Mouse (Mus musculus) mature B cell (primary cell): ENCODE measurements around the gene Wnt1.

Experiments
- in situ Hi-C: fragments of 300-500 bp; cut with MboI; formaldehyde crosslinking; loops from 2 replicates; pipeline ENCODE4 v1.14.3; 2019

The Wnt1 gene

GRCm38 (mm10) chr15:98777762-98778161, 11.9 kb upstream of the Wnt1 start, which contains the start of gene Wnt10b:
Wnt10b (minus strand) TSS chr15:98778150.
- in situ Hi-C loops, result no loop called here

GRCm38 (mm10) chr15:98778191-98778770, 11.4 kb upstream of the Wnt1 start:
- in situ Hi-C loops, result no loop called here

DNA sequence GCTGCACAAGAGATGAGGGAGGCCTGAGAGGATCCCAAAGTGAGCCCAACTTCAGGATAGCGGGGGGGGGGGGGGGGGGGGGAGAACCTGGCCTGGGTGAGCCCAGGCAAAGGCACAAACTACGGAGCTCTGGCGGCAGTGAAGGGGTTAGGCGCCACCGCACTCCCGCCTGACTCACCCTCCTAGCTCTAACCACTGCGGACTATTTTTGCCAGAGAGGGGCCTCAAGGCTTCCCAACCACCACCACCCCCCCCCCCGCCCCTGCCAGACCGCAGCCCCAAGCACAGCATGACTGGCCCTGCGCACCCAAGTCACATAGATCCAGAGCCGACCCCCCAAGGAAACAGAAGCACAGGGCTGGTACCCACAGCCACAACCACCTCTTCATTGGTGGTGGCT, 10.9 kb upstream of the Wnt1 start:
- in situ Hi-C loops, result no loop called here

GRCm38 (mm10) chr15:98780075-98780474, 9.6 kb upstream of the Wnt1 start:
- in situ Hi-C loops, result no loop called here

DNA sequence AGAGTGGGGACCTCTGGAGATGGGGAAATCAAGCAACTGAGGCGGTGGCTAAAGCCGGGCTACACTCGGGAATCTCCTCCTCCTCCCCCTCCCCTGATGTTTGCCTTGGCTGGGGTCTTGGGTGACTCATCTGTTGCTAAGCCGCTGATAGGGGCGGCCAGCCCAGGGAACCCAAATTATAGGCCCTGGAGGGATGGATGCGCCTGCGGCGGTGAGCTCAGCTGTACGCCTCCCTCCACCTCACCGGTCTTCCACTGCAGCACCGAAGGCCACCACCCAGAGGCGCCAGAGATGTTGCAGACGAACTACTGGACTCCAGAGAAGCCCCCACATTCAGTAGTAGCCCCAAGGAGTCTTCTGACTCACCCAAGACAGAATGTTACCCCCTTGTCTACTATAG, 9.1 kb upstream of the Wnt1 start:
- in situ Hi-C loops, result no loop called here

GRCm38 (mm10) chr15:98781166-98781565, 8.5 kb upstream of the Wnt1 start:
- in situ Hi-C loops, result no loop called here

GRCm38 (mm10) chr15:98785744-98786143, 3.9 kb upstream of the Wnt1 start:
- in situ Hi-C loops, result no loop called here

GRCm38 (mm10) chr15:98787930-98788329, 1.7 kb upstream of the Wnt1 start:
- in situ Hi-C loops, result no loop called here

GRCm38 (mm10) chr15:98788972-98789660, 541 bp upstream of the Wnt1 start:
- in situ Hi-C loops, result no loop called here

- in situ Hi-C loops, result no loop called here
Observed at GRCm38 (mm10) chr15:98790761-98791160, 1.1 kb downstream of the Wnt1 start.

DNA sequence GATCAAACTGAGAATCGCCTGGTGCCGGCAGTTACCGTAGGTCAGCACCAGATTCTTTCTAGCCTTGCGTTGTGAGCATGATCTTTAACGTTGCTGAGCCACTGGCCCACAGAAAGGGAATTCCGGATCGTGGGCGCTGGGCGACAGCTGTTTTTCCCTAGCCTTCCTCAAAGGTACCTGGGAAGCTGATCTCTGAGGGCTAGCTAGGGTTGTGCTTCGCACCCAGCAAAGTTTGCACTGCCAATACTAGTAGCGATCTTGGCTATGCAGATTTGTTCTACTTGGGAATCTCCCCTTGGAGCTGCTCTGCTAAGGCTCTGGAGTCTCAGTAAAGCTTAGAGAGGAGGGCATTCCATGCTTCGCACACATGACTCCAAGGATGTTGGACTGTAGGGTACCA, 1.6 kb downstream of the Wnt1 start:
- in situ Hi-C loops, result no loop called here

GRCm38 (mm10) chr15:98791771-98792170, 2.1 kb downstream of the Wnt1 start:
- in situ Hi-C loops, result no loop called here

DNA sequence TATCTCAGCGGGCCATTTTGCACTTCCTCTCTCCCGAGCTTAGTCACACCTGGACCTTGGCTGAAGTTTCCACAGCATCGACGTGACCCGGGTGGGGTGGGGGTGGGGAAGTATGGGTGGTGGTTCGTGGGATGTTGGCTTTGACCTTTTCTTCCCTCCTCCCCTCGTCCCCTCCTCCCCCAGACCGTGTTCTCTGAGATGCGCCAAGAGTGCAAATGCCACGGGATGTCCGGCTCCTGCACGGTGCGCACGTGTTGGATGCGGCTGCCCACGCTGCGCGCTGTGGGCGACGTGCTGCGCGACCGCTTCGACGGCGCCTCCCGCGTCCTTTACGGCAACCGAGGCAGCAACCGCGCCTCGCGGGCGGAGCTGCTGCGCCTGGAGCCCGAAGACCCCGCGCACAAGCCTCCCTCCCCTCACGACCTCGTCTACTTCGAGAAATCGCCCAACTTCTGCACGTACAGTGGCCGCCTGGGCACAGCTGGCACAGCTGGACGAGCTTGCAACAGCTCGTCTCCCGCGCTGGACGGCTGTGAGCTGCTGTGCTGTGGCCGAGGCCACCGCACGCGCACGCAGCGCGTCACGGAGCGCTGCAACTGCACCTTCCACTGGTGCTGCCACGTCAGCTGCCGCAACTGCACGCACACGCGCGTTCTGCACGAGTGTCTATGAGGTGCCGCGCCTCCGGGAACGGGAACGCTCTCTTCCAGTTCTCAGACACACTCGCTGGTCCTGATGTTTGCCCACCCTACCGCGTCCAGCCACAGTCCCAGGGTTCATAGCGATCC, 2.8 kb downstream of the Wnt1 start:
- in situ Hi-C loops, result no loop called here

DNA sequence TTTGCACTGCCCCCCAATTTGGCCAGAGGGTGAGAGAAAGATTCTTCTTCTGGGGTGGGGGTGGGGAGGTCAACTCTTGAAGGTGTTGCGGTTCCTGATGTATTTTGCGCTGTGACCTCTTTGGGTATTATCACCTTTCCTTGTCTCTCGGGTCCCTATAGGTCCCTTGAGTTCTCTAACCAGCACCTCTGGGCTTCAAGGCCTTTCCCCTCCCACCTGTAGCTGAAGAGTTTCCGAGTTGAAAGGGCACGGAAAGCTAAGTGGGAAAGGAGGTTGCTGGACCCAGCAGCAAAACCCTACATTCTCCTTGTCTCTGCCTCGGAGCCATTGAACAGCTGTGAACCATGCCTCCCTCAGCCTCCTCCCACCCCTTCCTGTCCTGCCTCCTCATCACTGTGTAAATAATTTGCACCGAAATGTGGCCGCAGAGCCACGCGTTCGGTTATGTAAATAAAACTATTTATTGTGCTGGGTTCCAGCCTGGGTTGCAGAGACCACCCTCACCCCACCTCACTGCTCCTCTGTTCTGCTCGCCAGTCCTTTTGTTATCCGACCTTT, 3.6 kb downstream of the Wnt1 start:
- in situ Hi-C loops, result no loop called here

- in situ Hi-C loops, result no loop called here
Observed at GRCm38 (mm10) chr15:98796803-98797595, 7.3 kb downstream of the Wnt1 start.

DNA sequence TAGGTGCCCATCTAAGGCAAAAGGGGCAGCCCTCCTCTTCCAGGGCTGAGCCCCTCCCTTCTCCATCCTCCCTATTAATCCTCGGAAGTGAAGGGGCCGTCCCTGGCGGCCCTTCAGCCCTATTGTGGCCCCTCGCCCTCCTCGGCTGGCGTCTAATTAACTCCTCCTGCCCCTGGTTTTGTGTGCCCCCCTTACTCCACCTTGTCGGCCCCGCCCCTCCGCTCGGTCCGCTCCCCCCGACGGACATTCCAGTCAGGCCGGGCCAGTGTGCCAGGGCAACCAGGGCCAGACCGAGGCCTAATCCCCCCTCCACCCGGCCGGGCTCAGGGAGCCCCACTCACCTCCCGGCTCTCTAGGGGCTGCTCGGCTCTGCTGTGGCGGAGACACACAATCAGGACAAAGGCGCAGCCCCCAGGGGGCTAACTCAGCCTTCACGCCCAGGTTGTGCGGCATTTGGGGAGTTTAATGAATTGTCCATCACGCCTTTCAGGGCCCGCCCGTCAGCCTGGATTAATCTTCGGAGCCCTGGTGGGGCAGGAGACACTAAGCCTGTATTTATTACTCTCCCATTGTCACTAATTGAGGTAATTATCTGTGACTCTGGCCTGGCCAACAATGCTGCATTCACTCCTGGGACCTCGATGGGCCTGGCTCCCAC, 8.3 kb downstream of the Wnt1 start:
- in situ Hi-C loops, result no loop called here

DNA sequence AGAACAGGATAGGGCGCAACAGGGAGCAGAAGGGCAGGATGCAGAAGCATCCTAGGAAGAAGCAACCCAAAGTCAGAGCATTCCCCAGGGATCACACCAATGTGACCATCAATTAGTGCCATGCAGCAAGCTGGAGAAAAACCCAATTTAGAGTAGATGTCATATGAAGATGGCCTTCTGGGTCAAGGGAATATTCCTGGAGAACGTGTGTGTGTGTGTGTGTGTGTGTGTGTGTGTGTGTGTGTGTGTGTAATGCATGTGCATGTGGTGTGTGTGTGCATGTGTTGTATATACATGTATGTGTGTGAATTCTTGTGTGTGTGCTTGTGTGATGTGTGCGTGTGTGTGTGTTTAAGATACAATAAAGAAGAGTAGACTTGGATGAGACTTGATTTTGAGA, 9.2 kb downstream of the Wnt1 start:
- in situ Hi-C loops, result no loop called here

- in situ Hi-C loops, result no loop called here
Observed at GRCm38 (mm10) chr15:98799396-98799795, 9.7 kb downstream of the Wnt1 start.

DNA sequence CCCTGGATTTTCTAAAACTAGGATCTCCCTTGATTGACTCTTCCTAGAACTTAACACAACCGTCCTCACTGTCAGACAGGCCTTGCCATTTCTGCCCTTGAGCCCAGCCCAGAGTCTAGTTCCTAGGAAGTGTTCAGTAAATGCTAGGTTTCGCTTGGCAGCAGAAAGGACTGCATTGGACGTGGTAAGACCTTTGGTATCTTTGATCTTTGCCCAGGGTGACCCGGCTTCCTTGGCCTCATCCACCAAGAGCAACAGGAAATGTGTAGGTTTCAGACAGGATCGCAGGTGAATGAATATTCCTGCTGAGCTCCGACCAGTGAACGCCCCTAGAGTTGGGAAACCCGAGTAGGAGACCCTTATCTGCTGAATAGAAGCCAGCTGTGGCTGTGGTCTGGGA, 13.3 kb downstream of the Wnt1 start:
- in situ Hi-C loops, result no loop called here

DNA sequence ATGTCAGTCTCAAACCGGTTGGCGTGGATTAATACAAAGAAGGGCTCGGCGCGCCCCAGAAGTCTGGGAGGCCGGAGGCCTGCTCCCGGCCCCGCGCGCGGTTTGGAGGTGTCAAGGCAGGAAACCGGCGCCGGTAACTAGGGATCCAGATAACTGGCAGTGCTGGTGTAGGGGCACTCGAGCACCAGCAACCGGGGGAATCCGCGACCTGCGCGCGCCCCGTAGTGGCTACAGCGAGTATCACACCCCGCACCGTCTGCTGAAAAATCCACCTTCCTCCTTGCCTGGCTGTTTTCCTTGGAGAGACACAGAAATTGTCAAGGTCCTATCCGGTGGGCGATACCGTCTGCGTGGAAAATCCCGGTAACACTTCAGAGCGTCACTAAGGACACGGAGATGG, 14.4 kb downstream of the Wnt1 start:
- in situ Hi-C loops, result no loop called here

- in situ Hi-C loops, result no loop called here
Observed at GRCm38 (mm10) chr15:98805324-98806040, 15.8 kb downstream of the Wnt1 start.
